Mouse (Mus musculus) liver, adult 2 months (tissue): ENCODE data around the gene Dmac2. TPM values are rescaled to one million over a fixed set of nuclear protein-coding genes. Genes with fewer than 3 reads are reported as not detected.
A peak's percentile ranks its signal among the peaks of the same experiment; 100 is the strongest.

Experiments used
- DNase-seq: peaks from one replicate; pipeline ENCODE4 v3.0.0-alpha.2; 2011; ENCODE audit warnings: low read depth, low spot score; ENCODE audit errors: extremely low read depth
- H3K27ac ChIP-seq: fragments of 200-500 bp; replicated peaks from 2 replicates; pipeline ENCODE4 v1.5.1; 2012; ENCODE audit warnings: low read depth, mild to moderate bottlenecking, control low read depth, inconsistent platforms, low read length; ENCODE audit not compliant: insufficient read depth
- H3K27me3 ChIP-seq: fragments of 200-500 bp; 2 replicates; pipeline ENCODE4 v1.6.1; 2012; ENCODE audit warnings: mild to moderate bottlenecking, moderate library complexity, low read length, inconsistent platforms; ENCODE audit not compliant: control insufficient read depth, insufficient read depth
- H3K36me3 ChIP-seq: fragments of 200-500 bp; 2 replicates; pipeline ENCODE4 v1.6.1; 2012; ENCODE audit warnings: low read length, inconsistent platforms; ENCODE audit not compliant: control insufficient read depth, insufficient read depth
- H3K4me1 ChIP-seq: fragments of 200-500 bp; 2 replicates; pipeline ENCODE4 v1.6.1; 2011; ENCODE audit warnings: low read length; ENCODE audit not compliant: control insufficient read depth, insufficient read depth
- H3K4me3 ChIP-seq: fragments of 200-500 bp; 2 replicates; pipeline ENCODE4 v1.5.1; 2011; ENCODE audit warnings: low read depth, mild to moderate bottlenecking, control low read depth, low read length, moderate library complexity; ENCODE audit not compliant: insufficient read depth
- H3K79me2 ChIP-seq: fragments of 200-500 bp; 2 replicates; pipeline ENCODE4 v1.6.1; 2012; ENCODE audit warnings: inconsistent platforms, mild to moderate bottlenecking, low read length, moderate library complexity; ENCODE audit not compliant: control insufficient read depth, insufficient read depth
- H3K9ac ChIP-seq: fragments of 200-500 bp; 2 replicates; pipeline ENCODE4 v1.6.1; 2012; ENCODE audit warnings: low read depth, mild to moderate bottlenecking, control low read depth, inconsistent platforms, low read length
- CTCF ChIP-seq: fragments of 200-500 bp; IDR thresholded peaks from 2 replicates; pipeline ENCODE4 v1.5.1; 2011; ENCODE audit warnings: low read depth, low read length, control low read depth
- POLR2A ChIP-seq: fragments of 200-500 bp; IDR thresholded peaks from 2 replicates; pipeline ENCODE4 v1.6.1; 2011; ENCODE audit warnings: low read length, control low read depth; ENCODE audit not compliant: insufficient read depth; ENCODE audit errors: extremely low read depth
- WGBS: fragments of 180-500 bp; shearing (Covaris S2); methylation state at CpG from one replicate; pipeline ENCODE4 v1.1.7; 2018; 5-methylcytosine and 5-hydroxymethylcytosine counted together
- polyA plus RNA-seq: library from polyadenylated mRNA; depleted of rRNA; stranded (reverse); fragments of >200 nt; gene quantifications from 2 replicates; pipeline ENCODE4 v1.2.3, GENCODE M21; 2012
- total RNA-seq: library from RNA; depleted of rRNA; stranded (reverse); fragments of >200 nt; gene quantifications from 2 replicates; pipeline ENCODE4 v1.2.3, GENCODE M21; 2014

Dmac2 gene
- total and polyA plus RNA-seq, 2 experiments, result 40.7 to 64.0 TPM

GRCm38 (mm10) chr7:25620101-25620500 is 887 bp downstream of the Dmac2 start:
- 0 out of 2 replicates have a peak overlapping the region, but pooled peaks have one; percentile 87 for H3K4me3 ChIP-seq
- no peak overlapping the region; the same call in 1 of the 2 replicates for H3K27ac ChIP-seq
- H3K79me2 ChIP-seq, result no peaks in the 10 kb centered on the region
- H3K4me1 ChIP-seq, result peaks cover 5% of the 10 kb centered on the region; the same call in 1 of the 2 replicates
- DNase-seq, result no peak
- 90% methylated on average over 5 of the region's 5 CpGs for WGBS
- no peak for TF ChIP-seq CTCF
- TF ChIP-seq POLR2A, result no peak
- H3K9ac ChIP-seq, result no peak overlapping the region
- no peaks in the 10 kb centered on the region for H3K27me3 ChIP-seq
- peaks cover 4% of the 10 kb centered on the region for H3K36me3 ChIP-seq

- no peak overlapping the region for H3K4me3 ChIP-seq
- no peaks in the 10 kb centered on the region for H3K27me3 ChIP-seq
- H3K4me1 ChIP-seq, result peaks cover 5% of the 10 kb centered on the region; the same call in 1 of the 2 replicates
- H3K36me3 ChIP-seq, result peaks cover 4% of the 10 kb centered on the region
- DNase-seq, result no peak
- 93% methylated on average over 11 of the region's 11 CpGs for WGBS
- H3K79me2 ChIP-seq, result no peaks in the 10 kb centered on the region
- TF ChIP-seq POLR2A (no peak), CTCF (no peak)
- no peak overlapping the region for H3K9ac ChIP-seq
- H3K27ac ChIP-seq, result no peak overlapping the region
Observed at GRCm38 (mm10) chr7:25620751-25621150, 1.5 kb downstream of the Dmac2 start.

- Histone ChIP-seq H3K9ac (no peak overlapping the region), H3K27ac (no peak overlapping the region), H3K36me3 (peaks cover 4% of the 10 kb centered on the region), H3K79me2 (no peaks in the 10 kb centered on the region), H3K4me3 (no peak overlapping the region), H3K27me3 (no peaks in the 10 kb centered on the region), H3K4me1 (peaks cover 5% of the 10 kb centered on the region; the same call in 1 of the 2 replicates)
- no peak for DNase-seq
- TF ChIP-seq POLR2A, result no peak
- TF ChIP-seq CTCF, result no peak
- WGBS, result 80% methylated on average over 11 of the region's 11 CpGs
Observed at GRCm38 (mm10) chr7:25623857-25624370, 4.7 kb downstream of the Dmac2 start.

- Histone ChIP-seq H3K27me3 (no peaks in the 10 kb centered on the region), H3K27ac (no peak overlapping the region)
- 69% methylated on average over 5 of the region's 5 CpGs for WGBS
Observed at GRCm38 (mm10) chr7:25624851-25625250, 5.6 kb downstream of the Dmac2 start.

GRCm38 (mm10) chr7:25625594-25626250 is 6.5 kb downstream of the Dmac2 start:
- H3K27ac ChIP-seq, result no peak overlapping the region
- no peak overlapping the region for H3K9ac ChIP-seq
- H3K79me2 ChIP-seq, result no peaks in the 10 kb centered on the region
- peak; percentile 60 for DNase-seq
- peak; percentile 55; the same call in 1 of the 2 replicates for TF ChIP-seq CTCF
- no peak for TF ChIP-seq POLR2A
- WGBS, result 70% methylated on average over 10 of the region's 10 CpGs
- H3K36me3 ChIP-seq, result peaks cover 11% of the 10 kb centered on the region
- no peaks in the 10 kb centered on the region for H3K4me1 ChIP-seq
- H3K27me3 ChIP-seq, result no peaks in the 10 kb centered on the region
- H3K4me3 ChIP-seq, result no peak overlapping the region

More at GRCm38 (mm10) chr7:25624851-25625250, 5.6 kb downstream of the Dmac2 start:
- H3K9ac ChIP-seq, result no peak overlapping the region
- no peak overlapping the region for H3K4me3 ChIP-seq
- peaks cover 9% of the 10 kb centered on the region for H3K36me3 ChIP-seq
- no peaks in the 10 kb centered on the region for H3K79me2 ChIP-seq
- TF ChIP-seq POLR2A (no peak), CTCF (no peak)
- no peak for DNase-seq
- peaks cover 5% of the 10 kb centered on the region; the same call in 1 of the 2 replicates for H3K4me1 ChIP-seq
